Mouse (Mus musculus) liver (tissue): ENCODE data around the gene Grk4.
"Not testable (repeated sequence)": the region's sequence is repeated elsewhere in the genome, so short reads cannot be mapped to it uniquely, and the experiment has no call there.

Experiments
- DNase-seq: peaks from one replicate; pipeline ENCODE4 v3.0.0-alpha.2; 2020; ENCODE audit warnings: mixed read lengths

The Grk4 gene

DNA sequence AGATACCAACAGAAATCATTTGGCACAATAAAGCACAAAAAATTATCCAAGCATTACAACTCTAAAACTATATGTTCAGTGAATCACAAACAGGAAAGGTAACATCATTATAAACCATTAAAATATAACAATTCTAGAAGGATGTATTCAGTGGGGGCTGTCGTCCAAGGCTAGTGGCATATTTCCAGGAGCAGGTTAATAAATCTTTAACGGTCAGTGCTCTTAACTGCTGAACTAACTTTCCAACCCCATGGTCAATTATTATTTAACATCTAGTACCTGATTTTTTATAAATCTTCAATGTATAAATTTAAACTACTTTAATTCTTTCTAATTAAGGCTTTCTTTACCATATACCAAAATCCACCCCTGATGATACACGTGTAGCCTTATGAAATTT, 54.2 kb downstream of the Grk4 start:
- not testable (repeated sequence) for DNase-seq

- no peak for DNase-seq
These were observed 54.6 kb downstream of the Grk4 start for GRCm38 (mm10) chr5:34714816-34715215.

- no peak for DNase-seq
These were observed 69.0 kb downstream of the Grk4 start for GRCm38 (mm10) chr5:34729141-34729540.

DNA sequence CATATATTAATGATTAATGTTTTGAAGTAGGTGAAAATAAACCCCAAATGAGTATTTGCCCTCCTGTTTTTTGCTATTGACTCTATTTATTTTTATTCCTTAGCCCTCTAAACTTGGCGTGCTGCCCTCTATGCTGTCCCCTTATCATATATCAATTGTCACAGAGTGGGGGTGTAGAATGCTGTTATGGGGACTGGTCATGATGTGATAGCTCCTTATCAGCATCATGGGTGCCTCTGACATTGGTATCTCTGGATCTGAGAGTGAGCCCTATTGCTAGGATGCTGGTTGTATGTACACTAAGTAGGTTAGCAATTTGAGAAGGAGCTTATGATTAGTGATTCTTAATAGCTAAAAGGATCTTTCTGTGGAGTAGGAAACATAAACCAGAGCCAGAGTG, 70.1 kb downstream of the Grk4 start:
- DNase-seq, result peak; percentile 26

DNA sequence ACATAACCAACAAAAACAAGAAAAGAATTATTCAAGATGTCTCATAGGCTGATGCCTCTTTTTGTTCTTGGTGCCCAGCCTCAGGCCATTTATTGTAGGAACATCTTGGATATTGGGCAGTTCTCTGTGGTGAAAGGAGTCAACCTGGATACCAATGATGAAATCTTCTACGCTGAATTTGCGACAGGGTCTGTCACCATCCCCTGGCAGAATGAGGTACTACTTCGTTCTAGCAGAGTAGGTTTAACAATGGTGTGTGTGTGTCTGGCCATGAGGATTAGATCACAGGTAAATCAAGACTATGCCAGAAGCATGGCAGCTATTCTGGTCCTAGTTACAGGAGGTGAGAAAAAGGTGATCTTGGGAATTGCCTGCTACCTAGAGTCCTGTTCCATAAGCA, 91.3 kb downstream of the Grk4 start:
- DNase-seq, result no peak

DNA sequence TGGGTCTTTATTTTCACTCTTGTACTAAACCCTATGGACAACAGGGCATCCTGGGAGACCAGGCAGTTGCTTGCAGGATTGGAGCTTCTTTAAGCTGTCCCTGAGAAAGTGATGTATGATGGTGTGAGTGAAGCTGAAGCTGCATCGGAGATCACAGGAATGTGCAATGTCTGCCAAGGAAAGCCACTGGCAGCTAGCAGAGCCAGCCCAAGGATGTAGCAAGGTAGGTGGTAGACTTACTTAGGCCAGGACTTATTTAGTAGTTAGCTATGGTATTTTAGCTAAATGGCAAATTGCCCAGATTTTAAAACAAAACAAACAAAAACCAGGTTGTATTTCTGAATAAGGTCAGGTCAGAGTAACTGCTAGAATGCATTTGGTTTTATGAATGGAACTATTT, 98.6 kb downstream of the Grk4 start:
- no peak for DNase-seq

- DNase-seq, result no peak
These were observed 100.8 kb downstream of the Grk4 start for GRCm38 (mm10) chr5:34760850-34761508.

GRCm38 (mm10) chr5:34761509-34761908, 101.3 kb downstream of the Grk4 start, which contains the start of gene Htt:
TSS of gene Htt (plus strand) at chr5:34761740.
- DNase-seq, result peak; percentile 97

DNA sequence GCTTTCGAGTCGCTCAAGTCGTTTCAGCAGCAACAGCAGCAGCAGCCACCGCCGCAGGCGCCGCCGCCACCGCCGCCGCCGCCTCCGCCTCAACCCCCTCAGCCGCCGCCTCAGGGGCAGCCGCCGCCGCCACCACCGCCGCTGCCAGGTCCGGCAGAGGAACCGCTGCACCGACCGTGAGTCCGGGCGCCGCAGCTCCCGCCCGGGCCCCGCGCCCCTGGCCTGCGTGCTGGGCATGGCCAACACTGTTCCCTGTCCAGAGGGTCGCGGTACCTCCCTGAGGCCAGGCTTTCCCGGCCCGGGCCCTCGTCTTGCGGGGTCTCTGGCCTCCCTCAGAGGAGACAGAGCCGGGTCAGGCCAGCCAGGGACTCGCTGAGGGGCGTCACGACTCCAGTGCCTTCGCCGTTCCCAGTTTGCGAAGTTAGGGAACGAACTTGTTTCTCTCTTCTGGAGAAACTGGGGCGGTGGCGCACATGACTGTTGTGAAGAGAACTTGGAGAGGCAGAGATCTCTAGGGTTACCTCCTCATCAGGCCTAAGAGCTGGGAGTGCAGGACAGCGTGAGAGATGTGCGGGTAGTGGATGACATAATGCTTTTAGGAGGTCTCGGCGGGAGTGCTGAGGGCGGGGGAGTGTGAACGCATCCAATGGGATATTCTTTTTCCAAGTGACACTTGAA, 101.9 kb downstream of the Grk4 start:
- peak; percentile 63 for DNase-seq

DNA sequence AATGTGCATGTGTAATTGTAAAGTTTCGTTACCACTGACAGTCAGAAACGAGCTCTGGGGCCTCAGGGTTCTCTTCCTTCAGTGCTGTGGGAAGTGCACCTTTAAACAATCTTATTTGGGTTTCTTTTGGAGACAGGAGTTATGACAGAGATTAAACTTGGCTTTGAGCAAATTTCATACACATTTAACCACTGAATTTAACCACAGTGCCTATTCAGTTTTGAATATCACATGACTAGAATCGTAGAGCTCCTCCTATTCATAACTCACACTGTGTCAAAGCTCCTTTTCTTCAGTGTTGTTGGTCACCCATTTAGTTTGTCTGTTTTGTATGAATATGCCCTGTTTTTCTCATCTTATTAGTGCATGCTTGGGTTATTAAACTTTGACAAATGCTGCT, 111.6 kb downstream of the Grk4 start:
- no peak for DNase-seq

DNA sequence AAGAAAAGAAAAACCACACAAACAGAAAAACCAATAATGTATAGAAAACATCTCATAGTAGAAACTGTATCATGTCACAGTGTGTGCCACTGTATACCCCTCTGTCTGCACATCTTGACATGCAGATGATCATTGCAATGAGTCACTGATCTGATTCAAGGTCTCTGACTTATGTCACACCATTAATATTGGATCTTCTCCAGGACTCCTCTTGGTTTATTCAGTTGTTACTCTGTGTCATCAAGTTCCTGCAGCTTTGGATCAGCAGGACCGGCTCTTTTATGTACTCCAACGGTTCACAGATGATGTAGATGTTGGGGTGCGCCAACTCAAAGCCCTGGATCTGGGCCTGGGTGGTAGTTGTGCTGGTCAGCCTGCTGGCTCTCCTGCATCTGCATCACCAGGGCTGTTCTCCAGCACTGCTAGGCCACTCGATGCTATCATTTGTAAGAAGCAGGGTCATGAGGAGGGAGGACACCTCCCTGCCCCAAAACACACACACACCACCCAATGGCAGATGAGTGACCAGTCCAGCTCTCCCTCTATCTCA, 112.6 kb downstream of the Grk4 start:
- no peak for DNase-seq

GRCm38 (mm10) chr5:34773392-34773791, 113.2 kb downstream of the Grk4 start:
- DNase-seq, result no peak

- no peak for DNase-seq
These were observed 124.8 kb downstream of the Grk4 start for GRCm38 (mm10) chr5:34785027-34785426.

- DNase-seq, result no peak
These were observed 131.0 kb downstream of the Grk4 start for GRCm38 (mm10) chr5:34791141-34791540.

- DNase-seq, result peak; percentile 34
These were observed 140.2 kb downstream of the Grk4 start for GRCm38 (mm10) chr5:34800292-34800953.
